Mouse (Mus musculus): ENCODE measurements around the gene Negr1. TPM values are rescaled to one million over a fixed set of nuclear protein-coding genes. Genes with fewer than 3 reads are reported as not detected.

Gene Negr1
- polyA plus RNA-seq, 1 experiment from 2014 or later: 5.3 TPM

- Histone ChIP-seq H3K36me3 (ENCODE audit: control insufficient read depth, insufficient read depth, low read length) (no peaks in the 10 kb centered on the region), H3K9me3 (ENCODE audit: control insufficient read depth, low read length) (no peaks in the 10 kb centered on the region), H3K9ac (ENCODE audit: low read length) (no peak overlapping the region; the same call in 1 of the 2 replicates), H3K4me2 (ENCODE audit: low read depth, low read length, severe bottlenecking) (peak overlapping the region; percentile 90; the same call in 1 of the 2 replicates), H3K27ac (ENCODE audit: low read depth, low read length) (no peak overlapping the region), H3K4me1 (replicated peaks; ENCODE audit: control insufficient read depth, insufficient read depth, low read length) (no peaks in the 10 kb centered on the region), H3K4me3 (ENCODE audit: low read depth, low read length) (peak overlapping the region; percentile 58; the same call in 1 of the 2 replicates), H3K27me3 (ENCODE audit: control insufficient read depth, insufficient read depth, low read length) (no peaks in the 10 kb centered on the region)
- 21% methylated on average over 3 of the region's 3 CpGs for WGBS
- no peak for ATAC-seq (replicated peaks; ENCODE audit: low FRiP score)
- DNase-seq (ENCODE audit: low spot score): no peak
Measured at GRCm38 (mm10) chr3:156563353-156563752, 1.8 kb downstream of the Negr1 start.

DNA sequence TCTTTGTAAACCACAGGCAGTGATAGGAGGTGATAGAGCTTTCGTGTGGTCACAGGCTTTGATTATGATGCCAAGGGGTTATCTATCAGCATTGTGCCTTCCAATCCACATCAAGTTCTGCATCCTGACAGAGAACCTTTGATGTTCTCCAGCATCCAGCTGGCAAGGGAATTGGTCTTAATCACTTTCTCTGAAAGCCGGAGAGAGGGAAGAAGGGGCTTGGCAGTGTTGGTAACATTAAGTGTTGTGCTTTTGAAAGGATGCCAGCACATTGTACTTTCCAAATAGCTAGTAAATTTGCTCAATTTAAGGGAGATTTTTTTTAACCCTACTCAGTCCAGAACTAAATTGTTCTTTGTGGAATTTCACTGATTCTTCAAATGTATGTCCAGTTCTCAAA lies 11.9 kb downstream of the Negr1 start:
- Histone ChIP-seq H3K4me1 (replicated peaks; ENCODE audit: control insufficient read depth, insufficient read depth, low read length) (no peaks in the 10 kb centered on the region), H3K9ac (ENCODE audit: low read length) (no peak overlapping the region), H3K4me3 (ENCODE audit: low read depth, low read length) (no peak overlapping the region), H3K9me3 (ENCODE audit: control insufficient read depth, low read length) (no peaks in the 10 kb centered on the region), H3K27ac (ENCODE audit: low read depth, low read length) (no peak overlapping the region), H3K27me3 (ENCODE audit: control insufficient read depth, insufficient read depth, low read length) (no peaks in the 10 kb centered on the region), H3K36me3 (ENCODE audit: control insufficient read depth, insufficient read depth, low read length) (no peaks in the 10 kb centered on the region), H3K4me2 (ENCODE audit: low read depth, low read length, severe bottlenecking) (no peak overlapping the region)
- DNase-seq (ENCODE audit: low spot score) (no peak), ATAC-seq (replicated peaks; ENCODE audit: low FRiP score) (no peak)
- 59% methylated on average over 2 of the region's 2 CpGs for WGBS

DNA sequence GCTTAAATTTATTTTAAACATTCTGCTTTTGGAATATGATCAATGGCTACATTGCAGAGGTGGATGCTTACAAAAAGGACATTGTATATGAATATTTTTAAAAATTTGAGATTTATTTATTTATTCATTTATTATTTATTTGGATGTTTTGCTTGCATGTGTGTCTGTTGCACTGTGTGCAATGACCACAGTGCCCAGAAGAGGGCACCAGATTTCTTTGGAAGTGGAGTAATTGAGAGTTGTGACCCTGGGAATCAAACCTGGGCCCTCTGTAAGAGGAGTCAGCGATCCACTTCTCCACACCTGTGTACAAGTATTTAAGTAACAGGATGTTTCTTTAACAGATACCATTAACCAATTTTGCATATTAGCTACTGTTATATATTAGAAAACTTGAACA lies 14.7 kb downstream of the Negr1 start:
- Histone ChIP-seq H3K9ac (ENCODE audit: low read length) (no peak overlapping the region), H3K27ac (ENCODE audit: low read depth, low read length) (no peak overlapping the region), H3K9me3 (ENCODE audit: control insufficient read depth, low read length) (no peaks in the 10 kb centered on the region), H3K27me3 (ENCODE audit: control insufficient read depth, insufficient read depth, low read length) (no peaks in the 10 kb centered on the region), H3K36me3 (ENCODE audit: control insufficient read depth, insufficient read depth, low read length) (no peaks in the 10 kb centered on the region), H3K4me1 (replicated peaks; ENCODE audit: control insufficient read depth, insufficient read depth, low read length) (no peaks in the 10 kb centered on the region), H3K4me3 (ENCODE audit: low read depth, low read length) (no peak overlapping the region), H3K4me2 (ENCODE audit: low read depth, low read length, severe bottlenecking) (no peak overlapping the region)
- WGBS: 83% methylated on average over 1 of the region's 1 CpGs
- DNase-seq (ENCODE audit: low spot score): no peak
- ATAC-seq (replicated peaks; ENCODE audit: low FRiP score): no peak

DNA sequence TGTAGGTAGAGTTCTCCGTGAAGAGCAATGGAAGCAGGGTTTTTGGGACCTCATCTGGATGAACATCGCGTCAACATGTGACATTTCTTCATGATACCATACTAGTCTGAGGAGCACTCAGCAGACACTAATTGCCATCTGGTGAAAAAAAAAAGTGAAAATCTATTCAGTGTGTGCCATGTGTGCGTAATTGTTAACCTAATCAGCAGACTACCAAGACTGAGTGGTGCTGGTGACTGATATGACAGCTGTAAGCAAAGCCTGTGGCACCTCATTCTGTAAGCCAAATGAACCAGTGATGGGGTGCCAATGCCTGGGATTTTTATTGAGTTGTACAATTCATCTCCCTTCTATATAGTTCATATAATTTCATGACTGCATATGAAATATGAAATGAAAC lies 29.0 kb downstream of the Negr1 start:
- no peak overlapping the region for H3K4me2 ChIP-seq (ENCODE audit: low read depth, low read length, severe bottlenecking)
- no peak overlapping the region for H3K9ac ChIP-seq (ENCODE audit: low read length)
- H3K27me3 ChIP-seq (ENCODE audit: control insufficient read depth, insufficient read depth, low read length): no peaks in the 10 kb centered on the region
- no peaks in the 10 kb centered on the region for H3K36me3 ChIP-seq (ENCODE audit: control insufficient read depth, insufficient read depth, low read length)
- 86% methylated on average over 4 of the region's 4 CpGs for WGBS
- no peak for DNase-seq (ENCODE audit: low spot score)
- H3K9me3 ChIP-seq (ENCODE audit: control insufficient read depth, low read length): no peaks in the 10 kb centered on the region
- no peak overlapping the region for H3K4me3 ChIP-seq (ENCODE audit: low read depth, low read length)
- no peaks in the 10 kb centered on the region for H3K4me1 ChIP-seq (replicated peaks; ENCODE audit: control insufficient read depth, insufficient read depth, low read length)
- H3K27ac ChIP-seq (ENCODE audit: low read depth, low read length): no peak overlapping the region
- ATAC-seq (replicated peaks; ENCODE audit: low FRiP score): no peak

DNA sequence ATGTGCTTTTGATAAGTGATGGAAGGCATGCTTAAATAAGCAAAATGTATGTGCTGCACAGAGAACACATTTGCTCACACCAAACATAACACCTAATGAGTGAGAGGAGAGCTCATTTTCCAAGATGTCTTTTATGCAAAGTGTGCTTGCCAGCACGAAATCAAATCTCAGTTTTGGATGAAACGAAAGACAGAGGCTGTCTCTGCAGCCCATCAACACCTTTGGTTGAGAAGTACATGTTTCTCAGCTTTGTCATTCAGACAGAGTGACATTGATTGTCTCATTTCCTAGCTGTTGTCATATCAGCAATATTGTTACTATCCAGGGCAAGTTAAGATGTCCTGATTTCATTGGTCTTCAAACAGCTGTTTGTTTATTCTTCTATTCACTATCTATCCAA lies 29.5 kb downstream of the Negr1 start:
- Histone ChIP-seq H3K9me3 (ENCODE audit: control insufficient read depth, low read length) (no peaks in the 10 kb centered on the region), H3K36me3 (ENCODE audit: control insufficient read depth, insufficient read depth, low read length) (no peaks in the 10 kb centered on the region), H3K27ac (ENCODE audit: low read depth, low read length) (no peak overlapping the region), H3K4me1 (replicated peaks; ENCODE audit: control insufficient read depth, insufficient read depth, low read length) (no peaks in the 10 kb centered on the region), H3K4me2 (ENCODE audit: low read depth, low read length, severe bottlenecking) (no peak overlapping the region), H3K27me3 (ENCODE audit: control insufficient read depth, insufficient read depth, low read length) (no peaks in the 10 kb centered on the region), H3K9ac (ENCODE audit: low read length) (no peak overlapping the region), H3K4me3 (ENCODE audit: low read depth, low read length) (no peak overlapping the region)
- DNase-seq (ENCODE audit: low spot score) (no peak), ATAC-seq (replicated peaks; ENCODE audit: low FRiP score) (no peak)
- 71% methylated on average over 2 of the region's 2 CpGs for WGBS

GRCm38 (mm10) chr3:156606846-156607245 lies 45.3 kb downstream of the Negr1 start:
- ATAC-seq (replicated peaks; ENCODE audit: low FRiP score): no peak
- no peak overlapping the region for H3K9ac ChIP-seq (ENCODE audit: low read length)
- H3K4me2 ChIP-seq (ENCODE audit: low read depth, low read length, severe bottlenecking): no peak overlapping the region
- H3K4me1 ChIP-seq (replicated peaks; ENCODE audit: control insufficient read depth, insufficient read depth, low read length): no peaks in the 10 kb centered on the region
- H3K36me3 ChIP-seq (ENCODE audit: control insufficient read depth, insufficient read depth, low read length): no peaks in the 10 kb centered on the region
- WGBS: 88% methylated on average over 3 of the region's 3 CpGs
- no peaks in the 10 kb centered on the region for H3K9me3 ChIP-seq (ENCODE audit: control insufficient read depth, low read length)
- DNase-seq (ENCODE audit: low spot score): no peak
- no peak overlapping the region for H3K4me3 ChIP-seq (ENCODE audit: low read depth, low read length)
- H3K27ac ChIP-seq (ENCODE audit: low read depth, low read length): no peak overlapping the region
- H3K27me3 ChIP-seq (ENCODE audit: control insufficient read depth, insufficient read depth, low read length): no peaks in the 10 kb centered on the region

- no peaks in the 10 kb centered on the region for H3K27me3 ChIP-seq (ENCODE audit: control insufficient read depth, insufficient read depth, low read length)
- H3K27ac ChIP-seq (ENCODE audit: low read depth, low read length): no peak overlapping the region
- ATAC-seq (replicated peaks; ENCODE audit: low FRiP score) (no peak), DNase-seq (ENCODE audit: low spot score) (no peak)
- H3K4me3 ChIP-seq (ENCODE audit: low read depth, low read length): no peak overlapping the region
- no peak overlapping the region for H3K4me2 ChIP-seq (ENCODE audit: low read depth, low read length, severe bottlenecking)
- no peaks in the 10 kb centered on the region for H3K36me3 ChIP-seq (ENCODE audit: control insufficient read depth, insufficient read depth, low read length)
- H3K4me1 ChIP-seq (replicated peaks; ENCODE audit: control insufficient read depth, insufficient read depth, low read length): no peaks in the 10 kb centered on the region
- H3K9me3 ChIP-seq (ENCODE audit: control insufficient read depth, low read length): no peaks in the 10 kb centered on the region
- no peak overlapping the region for H3K9ac ChIP-seq (ENCODE audit: low read length)
- 97% methylated on average over 2 of the region's 2 CpGs for WGBS
Measured at GRCm38 (mm10) chr3:156619921-156620320, 58.3 kb downstream of the Negr1 start.

DNA sequence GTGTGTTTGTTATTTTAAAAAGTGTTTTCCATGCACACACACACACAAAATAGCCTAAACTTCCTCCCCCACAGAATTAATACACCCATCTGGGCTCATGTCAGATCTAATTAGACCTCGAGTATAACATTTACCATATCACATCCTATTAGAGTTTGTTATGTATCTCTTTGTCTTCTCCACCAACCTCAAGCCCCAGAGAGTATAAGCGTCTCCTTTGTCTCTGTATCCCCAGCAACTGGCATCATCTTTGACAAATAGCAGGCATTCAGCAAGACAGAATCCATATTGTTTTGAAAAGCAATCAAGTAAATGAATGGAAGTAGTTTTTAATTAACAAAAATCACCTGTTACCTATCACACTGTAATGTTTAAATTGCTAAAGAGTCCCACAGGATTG lies 67.0 kb downstream of the Negr1 start:
- Histone ChIP-seq H3K9me3 (ENCODE audit: control insufficient read depth, low read length) (no peaks in the 10 kb centered on the region), H3K4me2 (ENCODE audit: low read depth, low read length, severe bottlenecking) (no peak overlapping the region), H3K9ac (ENCODE audit: low read length) (no peak overlapping the region), H3K27me3 (ENCODE audit: control insufficient read depth, insufficient read depth, low read length) (no peaks in the 10 kb centered on the region), H3K27ac (ENCODE audit: low read depth, low read length) (no peak overlapping the region), H3K36me3 (ENCODE audit: control insufficient read depth, insufficient read depth, low read length) (no peaks in the 10 kb centered on the region), H3K4me1 (replicated peaks; ENCODE audit: control insufficient read depth, insufficient read depth, low read length) (no peaks in the 10 kb centered on the region), H3K4me3 (ENCODE audit: low read depth, low read length) (no peak overlapping the region)
- 50% methylated on average over 2 of the region's 2 CpGs for WGBS
- no peak for ATAC-seq (replicated peaks; ENCODE audit: low FRiP score)
- no peak for DNase-seq (ENCODE audit: low spot score)

- Histone ChIP-seq H3K27ac (ENCODE audit: low read depth, low read length) (no peak overlapping the region), H3K4me3 (ENCODE audit: low read depth, low read length) (no peak overlapping the region), H3K9me3 (ENCODE audit: control insufficient read depth, low read length) (no peaks in the 10 kb centered on the region), H3K4me1 (replicated peaks; ENCODE audit: control insufficient read depth, insufficient read depth, low read length) (no peaks in the 10 kb centered on the region), H3K4me2 (ENCODE audit: low read depth, low read length, severe bottlenecking) (no peak overlapping the region), H3K36me3 (ENCODE audit: control insufficient read depth, insufficient read depth, low read length) (no peaks in the 10 kb centered on the region), H3K9ac (ENCODE audit: low read length) (no peak overlapping the region), H3K27me3 (ENCODE audit: control insufficient read depth, insufficient read depth, low read length) (no peaks in the 10 kb centered on the region)
- no peak for DNase-seq (ENCODE audit: low spot score)
- ATAC-seq (replicated peaks; ENCODE audit: low FRiP score): no peak
- 34% methylated on average over 3 of the region's 3 CpGs for WGBS
Measured at GRCm38 (mm10) chr3:156632942-156633341, 71.3 kb downstream of the Negr1 start.
